Mouse (Mus musculus) frontal cortex, adult (tissue): ENCODE measurements at regions not wholly inside any gene's neighbourhood (a gene's known extent, or its start where the extent isn't known, plus 50 kb on each side); places are given as distances from the start of the nearest gene placed in this dataset.
A peak's percentile ranks its signal among the peaks of the same experiment; 100 is the strongest.

Experiments used
- ATAC-seq: cut with Nextera tagmentation; 2 replicates; pipeline ENCODE4 v1.9.2; 2017; ENCODE audit warnings: mild to moderate bottlenecking, moderate library complexity, mixed read lengths; ENCODE audit not compliant: low TSS enrichment

DNA sequence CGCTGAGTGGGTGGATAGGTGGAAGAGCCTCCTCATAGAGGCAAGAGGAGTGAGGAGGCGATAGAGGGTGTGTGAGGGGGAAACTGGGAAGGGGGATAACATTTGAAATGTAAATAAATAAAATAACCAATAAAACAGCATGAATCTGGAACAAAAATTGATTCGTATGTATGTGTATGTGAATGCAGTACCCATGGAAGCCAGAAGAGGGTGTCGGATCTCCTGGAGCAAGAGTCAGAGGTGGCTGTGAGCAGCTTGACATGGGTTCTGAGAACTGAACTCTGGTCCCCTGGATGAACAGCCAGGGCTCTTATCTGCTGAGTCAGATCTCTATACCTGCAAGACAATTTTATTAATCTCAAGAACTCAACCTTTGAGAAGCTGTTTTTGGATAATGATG is 81.4 kb downstream of the Tfap2b start:
- ATAC-seq, result no peak

DNA sequence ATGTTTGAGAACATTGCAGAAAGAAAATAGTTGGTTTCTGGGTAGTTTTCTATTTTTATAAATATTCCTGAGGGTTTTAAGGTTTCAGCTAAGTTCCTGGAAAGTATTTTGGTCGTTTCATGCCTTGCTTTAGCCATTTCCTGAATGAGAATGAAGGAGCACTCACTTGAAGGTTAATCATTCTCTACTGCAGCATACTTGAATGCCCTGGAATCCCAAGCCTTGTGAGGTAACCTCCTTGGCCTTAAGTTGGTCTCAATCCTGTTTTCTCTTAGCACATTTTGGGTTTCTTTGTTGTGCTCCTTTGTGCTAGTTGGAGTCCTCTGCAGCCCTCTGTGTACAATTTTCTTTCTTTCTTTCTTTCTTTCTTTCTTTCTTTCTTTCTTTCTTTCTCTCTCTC is 112.9 kb downstream of the Tfap2b start:
- no peak for ATAC-seq

DNA sequence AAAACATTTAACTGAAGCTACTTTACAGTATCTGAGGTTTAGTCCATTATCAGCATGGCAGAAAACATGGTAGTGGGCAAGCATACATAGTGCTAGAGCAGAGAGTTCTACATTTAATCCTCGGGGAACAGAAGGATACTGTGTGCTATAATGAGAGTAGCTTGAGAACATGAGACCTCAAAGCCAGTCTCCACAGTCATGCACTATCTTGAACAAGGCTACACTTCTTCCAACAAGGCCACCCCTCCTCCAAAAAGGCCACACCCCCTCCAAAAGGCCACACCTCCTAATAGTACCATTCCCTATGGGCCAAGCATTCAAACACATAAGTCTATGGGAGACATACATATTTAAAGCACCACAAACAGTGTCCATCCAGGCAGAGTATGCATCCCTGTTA is 127.3 kb downstream of the Tfap2b start:
- no peak for ATAC-seq

DNA sequence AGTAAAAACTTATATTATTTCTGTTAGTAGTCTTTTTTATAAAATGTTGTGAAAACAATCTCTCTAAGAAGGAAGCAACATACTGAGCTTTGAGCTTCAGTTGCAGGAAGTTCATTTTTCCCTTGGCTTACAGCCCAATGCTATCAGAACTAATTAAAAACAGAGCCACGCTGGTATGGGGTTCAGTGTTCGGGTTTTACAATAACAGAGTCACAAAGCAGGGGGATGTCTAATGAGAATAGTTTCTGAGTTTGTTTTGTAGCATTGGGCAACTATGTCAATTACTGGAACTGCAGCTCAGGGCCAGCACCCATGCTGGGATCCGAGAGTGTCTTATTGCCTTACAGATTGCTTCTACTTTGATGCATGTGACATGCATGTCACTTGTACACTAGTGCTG is 128.5 kb downstream of the Tfap2b start:
- no peak for ATAC-seq

DNA sequence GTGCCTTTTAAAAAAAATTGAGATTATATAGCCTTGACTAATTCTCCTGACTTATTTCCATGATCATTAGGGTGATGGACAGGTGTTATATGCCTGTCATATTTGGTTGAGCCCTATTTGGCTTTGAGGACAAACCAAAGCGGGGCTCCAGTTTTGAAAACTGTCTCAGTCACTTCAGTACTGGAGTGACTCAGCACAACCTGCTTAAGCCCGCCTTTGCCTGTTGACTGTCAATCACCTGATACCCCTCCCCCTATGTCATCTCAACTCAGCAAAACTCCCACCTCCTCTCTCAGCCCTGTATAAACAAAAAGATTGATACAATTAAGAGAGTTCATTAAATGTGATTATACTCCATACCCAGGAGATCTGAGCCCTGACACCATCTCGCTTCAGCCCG is 135.7 kb downstream of the Tfap2b start:
- ATAC-seq, result no peak

DNA sequence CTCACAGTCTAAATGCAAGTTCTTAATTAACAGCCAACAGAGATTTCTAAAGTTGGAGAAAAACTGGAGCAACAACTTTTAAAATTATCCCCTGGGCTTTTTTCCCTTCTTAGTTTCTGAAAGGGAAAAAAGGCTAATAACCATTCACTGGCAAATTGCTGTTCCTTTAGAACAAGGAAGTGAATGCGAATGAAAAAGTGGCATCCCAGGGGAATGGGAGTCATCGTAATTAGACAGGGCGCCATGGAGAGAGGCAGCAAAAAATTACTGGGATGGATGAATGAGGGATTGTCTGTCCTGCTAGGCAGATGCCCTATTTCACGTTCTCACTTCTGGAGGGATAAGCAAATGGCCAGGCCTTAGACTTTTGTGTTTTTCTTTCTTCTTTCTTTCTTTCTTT is 141.8 kb downstream of the Tfap2b start:
- ATAC-seq, result peak; percentile 67; the same call in 1 of the 2 replicates

DNA sequence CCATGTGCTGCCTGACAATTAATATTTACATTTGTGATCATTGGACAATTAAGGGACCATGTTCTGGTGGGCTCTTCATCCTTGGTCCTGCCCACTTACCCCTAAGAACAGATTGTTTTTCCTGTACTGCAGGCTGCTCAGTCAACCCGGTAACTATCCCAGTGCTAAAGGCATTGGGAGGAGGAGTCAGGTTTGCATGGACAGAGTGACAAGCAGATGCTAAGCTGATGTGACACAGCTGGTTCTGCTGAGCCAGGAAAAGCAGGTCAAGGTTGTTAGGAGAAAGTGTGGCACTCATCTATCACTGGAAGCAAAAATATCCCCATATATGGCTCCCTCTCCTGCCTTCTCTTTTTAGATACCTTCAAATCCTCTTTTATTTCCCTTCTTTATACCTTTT is 176.1 kb downstream of the Tfap2b start:
- ATAC-seq, result no peak

DNA sequence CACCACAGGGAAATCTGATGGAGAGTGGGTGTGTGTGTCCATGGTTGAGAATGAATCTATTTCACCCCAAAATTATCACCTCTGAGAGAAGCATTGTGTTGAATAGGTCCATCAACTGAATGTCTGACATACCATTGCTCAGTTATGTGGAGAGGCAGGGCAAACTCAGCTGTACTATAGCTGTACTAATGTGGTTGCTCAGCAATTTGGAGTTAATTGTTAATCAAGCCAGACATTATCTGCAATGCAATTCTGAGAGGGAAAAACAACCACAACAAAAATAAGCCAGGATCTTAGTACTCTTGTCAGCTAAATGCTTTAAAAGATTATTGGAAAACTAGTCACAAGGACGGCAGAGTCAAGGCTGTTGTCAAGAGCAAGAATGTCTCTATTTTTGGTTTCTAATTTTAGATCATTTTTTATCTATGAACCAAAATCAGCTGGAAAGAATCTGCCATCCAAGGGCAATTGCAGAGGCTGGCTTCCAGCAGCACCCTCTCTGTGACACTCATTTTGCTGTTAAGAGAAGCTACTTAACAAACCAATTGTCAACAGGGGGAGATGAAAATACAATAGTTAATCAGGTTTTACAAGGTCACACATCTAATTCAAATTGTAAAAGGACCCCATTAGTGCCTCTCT is 180.3 kb downstream of the Tfap2b start:
- ATAC-seq, result peak; percentile 34; the same call in 1 of the 2 replicates

DNA sequence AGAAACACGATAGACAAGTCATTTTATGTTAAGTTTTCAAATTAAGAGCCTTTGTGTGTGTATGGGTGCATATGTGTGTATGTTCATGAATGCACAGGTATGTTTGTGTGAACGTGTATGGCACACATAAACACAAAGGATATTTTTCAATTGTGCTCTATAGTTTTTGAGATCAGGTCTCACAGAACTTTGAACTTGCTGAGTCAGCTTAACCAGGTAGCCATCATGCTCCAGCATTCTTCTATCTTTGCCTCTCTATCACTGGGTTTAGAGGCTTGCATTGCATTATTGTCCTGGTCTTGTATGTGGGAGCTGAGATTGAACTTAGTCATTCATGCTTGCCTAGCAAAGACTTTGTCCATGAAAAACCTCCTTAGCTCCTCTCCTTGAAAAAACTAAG is 198.8 kb downstream of the Tfap2b start:
- no peak for ATAC-seq

DNA sequence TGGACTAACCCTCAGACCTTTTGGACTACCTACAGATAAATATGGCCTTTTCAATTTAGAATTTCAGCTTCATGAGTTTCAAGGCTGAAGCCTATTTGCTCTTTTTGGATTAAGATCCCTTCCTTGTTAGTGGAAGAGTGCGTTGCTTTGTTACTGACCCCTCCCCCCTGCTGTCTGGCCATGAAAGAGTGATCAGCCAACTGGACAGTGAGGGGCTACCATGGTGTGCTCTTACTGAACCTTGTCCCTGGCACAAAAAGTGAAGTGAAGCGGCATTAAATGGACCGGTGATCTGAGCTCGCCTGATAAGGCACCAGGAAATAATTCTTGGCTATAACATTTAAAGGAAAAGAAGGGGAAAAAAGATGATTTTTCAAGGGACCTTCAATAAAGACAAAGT is 203.6 kb downstream of the Tfap2b start:
- no peak for ATAC-seq

DNA sequence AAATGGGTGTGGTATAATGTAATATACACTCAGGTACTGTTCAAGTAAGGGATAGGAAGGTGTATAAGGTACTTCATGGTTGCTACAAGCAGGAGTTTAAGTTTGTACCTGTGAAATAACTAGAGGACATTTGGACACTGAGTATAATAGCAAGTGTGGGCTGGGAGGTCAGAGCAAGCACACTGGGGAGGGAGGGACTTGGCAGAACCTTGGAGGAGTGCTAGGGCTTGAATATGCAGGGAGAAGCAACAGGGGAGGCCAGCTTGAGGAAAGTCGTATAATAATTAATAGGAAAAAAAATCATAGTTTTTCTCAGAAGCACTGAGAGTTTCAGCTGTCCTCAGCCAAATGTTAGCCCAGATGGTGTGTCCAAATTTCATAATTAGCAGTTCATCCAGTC is 212.4 kb downstream of the Tfap2b start:
- ATAC-seq, result no peak

DNA sequence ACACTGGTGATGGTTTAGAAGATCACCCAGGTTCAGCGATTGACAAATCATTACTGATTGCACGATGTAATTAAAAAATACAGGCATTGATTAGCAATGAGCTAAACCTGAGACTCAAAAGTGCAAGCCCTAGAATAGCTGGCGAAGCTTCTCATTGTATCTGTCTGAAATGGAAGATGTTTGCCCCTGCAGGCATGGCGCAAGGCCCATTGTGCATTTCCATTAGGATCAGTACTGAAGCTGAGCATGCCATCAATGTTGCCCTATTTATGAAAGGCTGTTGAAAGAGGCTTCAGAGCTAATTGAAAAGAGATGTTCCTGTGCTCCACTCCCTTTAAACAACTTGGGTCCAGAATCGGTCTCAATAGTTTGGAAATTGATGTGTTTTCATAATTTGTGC is 242.1 kb downstream of the Tfap2b start:
- ATAC-seq, result no peak

DNA sequence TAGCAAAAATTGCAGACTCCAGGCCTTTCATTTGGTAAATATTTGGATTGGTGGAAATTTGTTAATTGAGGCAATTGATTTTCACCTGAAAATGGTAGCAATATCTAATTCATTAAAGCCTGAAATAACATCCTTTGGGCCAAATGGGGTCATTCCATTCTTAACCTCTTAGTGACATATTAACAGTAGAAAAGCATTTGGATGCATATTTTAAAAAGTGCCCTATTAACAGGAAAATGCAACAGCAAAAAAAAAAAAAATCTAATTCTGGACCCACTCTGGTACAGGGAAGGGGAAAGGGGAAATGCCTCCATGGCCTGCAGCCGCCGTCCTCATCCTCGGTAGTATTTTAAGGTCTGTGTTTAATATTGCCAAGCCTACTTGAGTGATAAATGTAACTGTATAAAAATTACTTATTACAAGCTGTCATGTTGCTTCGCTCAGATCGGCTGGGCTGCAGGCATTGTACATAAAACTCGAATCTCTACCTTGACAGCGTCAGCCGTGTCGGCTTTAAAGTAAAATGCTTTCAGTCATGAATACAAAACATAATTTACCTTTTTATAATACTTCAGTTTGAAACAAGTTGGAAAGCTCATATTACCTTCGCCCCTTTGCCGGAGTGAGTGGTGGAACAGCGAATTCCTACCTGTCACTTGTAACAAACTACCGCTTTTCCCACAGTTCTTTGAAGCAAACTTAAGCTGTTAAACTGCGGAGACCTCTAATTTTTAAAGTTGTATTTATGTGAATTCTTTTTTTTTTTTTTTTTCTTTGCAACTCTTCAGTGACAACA is 250.1 kb downstream of the Tfap2b start:
- no peak for ATAC-seq

DNA sequence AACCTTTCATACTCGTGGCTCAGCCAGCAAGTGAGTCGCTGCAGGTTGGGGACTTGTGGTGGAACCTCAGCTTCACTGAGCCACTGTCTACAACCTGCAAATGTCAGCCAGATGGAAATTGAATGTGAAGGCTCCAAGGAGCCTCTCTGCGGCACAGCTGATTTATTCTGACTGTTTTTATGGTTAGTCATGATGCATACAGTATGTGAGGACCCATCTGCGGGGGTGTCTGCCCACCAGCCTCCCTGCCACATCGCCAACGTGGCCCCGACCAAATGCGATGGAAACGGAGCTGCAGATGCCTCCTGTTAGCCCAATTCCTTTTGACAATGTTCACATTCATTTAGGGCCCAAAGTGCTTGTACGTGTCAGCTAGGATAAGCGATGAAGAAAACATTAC is 251.2 kb downstream of the Tfap2b start:
- peak; percentile 88 for ATAC-seq

DNA sequence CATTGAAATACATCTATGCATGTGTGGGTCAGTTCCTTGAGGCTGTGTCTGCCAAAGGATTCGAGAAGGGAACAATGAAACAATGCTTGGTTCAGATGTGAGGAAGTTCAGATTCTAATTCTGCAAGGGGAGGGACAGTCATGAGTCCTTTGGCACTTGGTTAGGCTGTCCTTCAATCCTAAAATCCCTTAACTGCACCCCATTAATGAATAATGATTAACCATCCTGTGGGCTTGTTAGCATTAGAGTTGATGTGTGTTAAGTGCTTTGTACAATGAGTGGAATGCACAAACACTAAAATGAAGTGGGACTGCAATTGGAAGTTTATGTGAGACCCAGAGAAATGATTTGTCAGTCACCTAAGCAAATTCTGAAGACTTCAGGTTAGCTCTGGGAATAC is 264.8 kb downstream of the Tfap2b start:
- no peak for ATAC-seq
